Mouse (Mus musculus) stomach, postnatal 0 days (tissue): ENCODE data around the gene Vsx2. TPM values are rescaled to one million over a fixed set of nuclear protein-coding genes. Genes with fewer than 3 reads are reported as not detected.

Source experiments
- ATAC-seq: fragments of 200-750 bp; cut with Nextera tagmentation; 2 replicates; pipeline ENCODE4 v1.8.0; 2017; ENCODE audit not compliant: low FRiP score, low TSS enrichment
- DNase-seq: peaks from one replicate; pipeline ENCODE4 v3.0.0-alpha.2; 2016; ENCODE audit warnings: low spot score
- H3K27ac ChIP-seq: fragments of 300-500 bp; sonication (generic); replicated peaks from 2 replicates; pipeline ENCODE4 v1.5.1; 2014; ENCODE audit warnings: mild to moderate bottlenecking, control low read depth
- H3K27me3 ChIP-seq: fragments of 300-500 bp; sonication (generic); 2 replicates; pipeline ENCODE4 v1.6.1; 2014; ENCODE audit warnings: low read length; ENCODE audit not compliant: control insufficient read depth, insufficient read depth
- H3K36me3 ChIP-seq: fragments of 300-500 bp; sonication (generic); 2 replicates; pipeline ENCODE4 v1.6.1; 2014; ENCODE audit warnings: low read length, mixed read lengths; ENCODE audit not compliant: control insufficient read depth, insufficient read depth
- H3K4me1 ChIP-seq: fragments of 300-500 bp; sonication (generic); replicated peaks from 2 replicates; pipeline ENCODE4 v1.6.1; 2014; ENCODE audit warnings: antibody characterized with exemption; ENCODE audit not compliant: control insufficient read depth, insufficient read depth
- H3K4me2 ChIP-seq: fragments of 300-500 bp; sonication (generic); replicated peaks from 2 replicates; pipeline ENCODE4 v1.6.1; 2014; ENCODE audit warnings: low read depth, mild to moderate bottlenecking, control low read depth, moderate library complexity
- H3K4me3 ChIP-seq: fragments of 300-500 bp; sonication (generic); 2 replicates; pipeline ENCODE4 v1.5.1; 2014; ENCODE audit warnings: low read depth, low read length, control low read depth
- H3K9ac ChIP-seq: fragments of 300-500 bp; sonication (generic); 2 replicates; pipeline ENCODE4 v1.6.1; 2014; ENCODE audit warnings: mild to moderate bottlenecking, low read length, control low read depth, mixed read lengths
- H3K9me3 ChIP-seq: fragments of 300-500 bp; sonication (generic); 2 replicates; pipeline ENCODE4 v1.6.1; 2016; ENCODE audit warnings: low read length; ENCODE audit not compliant: control insufficient read depth
- CTCF ChIP-seq: IDR thresholded peaks from 2 replicates; pipeline ENCODE4 v1.5.1; 2016; ENCODE audit warnings: antibody characterized with exemption, low read depth, mild to moderate bottlenecking, moderate library complexity
- EP300 ChIP-seq: optimal IDR thresholded peaks from 2 replicates; pipeline ENCODE3; 2016; ENCODE audit warnings: antibody characterized with exemption
- WGBS: fragments of 180-500 bp; shearing (Covaris S2); extraction: QIAGEN DNeasy Blood & Tissue Kit; methylation state at CpG from one replicate; pipeline ENCODE4 v1.1.7; 2014; 5-methylcytosine and 5-hydroxymethylcytosine counted together
- polyA plus RNA-seq: library from polyadenylated mRNA; unstranded; fragments of >200 nt; fragmentation: Nextera tagmentation; extraction: Ambion mirVana; gene quantifications from 2 replicates; pipeline ENCODE4 v1.2.1, GENCODE M21; 2015

Vsx2 gene
- polyA plus RNA-seq, 1 experiment from 2014 or later: not detected

- ATAC-seq (no peak), DNase-seq (no peak)
- H3K4me3 ChIP-seq: no peak overlapping the region
- 5% methylated on average over 34 of the region's 34 CpGs for WGBS
- H3K36me3 ChIP-seq: no peaks in the 10 kb centered on the region
- peaks cover 18% of the 10 kb centered on the region for H3K27me3 ChIP-seq
- H3K27ac ChIP-seq: no peak overlapping the region
- no peaks in the 10 kb centered on the region for H3K4me1 ChIP-seq
- H3K9me3 ChIP-seq: no peaks in the 10 kb centered on the region
- no peak overlapping the region for H3K4me2 ChIP-seq
- TF ChIP-seq EP300 (no peak), CTCF (no peak)
- H3K9ac ChIP-seq: no peak overlapping the region
Observed at GRCm38 (mm10) chr12:84570694-84571415, 1.3 kb downstream of the Vsx2 start.

DNA sequence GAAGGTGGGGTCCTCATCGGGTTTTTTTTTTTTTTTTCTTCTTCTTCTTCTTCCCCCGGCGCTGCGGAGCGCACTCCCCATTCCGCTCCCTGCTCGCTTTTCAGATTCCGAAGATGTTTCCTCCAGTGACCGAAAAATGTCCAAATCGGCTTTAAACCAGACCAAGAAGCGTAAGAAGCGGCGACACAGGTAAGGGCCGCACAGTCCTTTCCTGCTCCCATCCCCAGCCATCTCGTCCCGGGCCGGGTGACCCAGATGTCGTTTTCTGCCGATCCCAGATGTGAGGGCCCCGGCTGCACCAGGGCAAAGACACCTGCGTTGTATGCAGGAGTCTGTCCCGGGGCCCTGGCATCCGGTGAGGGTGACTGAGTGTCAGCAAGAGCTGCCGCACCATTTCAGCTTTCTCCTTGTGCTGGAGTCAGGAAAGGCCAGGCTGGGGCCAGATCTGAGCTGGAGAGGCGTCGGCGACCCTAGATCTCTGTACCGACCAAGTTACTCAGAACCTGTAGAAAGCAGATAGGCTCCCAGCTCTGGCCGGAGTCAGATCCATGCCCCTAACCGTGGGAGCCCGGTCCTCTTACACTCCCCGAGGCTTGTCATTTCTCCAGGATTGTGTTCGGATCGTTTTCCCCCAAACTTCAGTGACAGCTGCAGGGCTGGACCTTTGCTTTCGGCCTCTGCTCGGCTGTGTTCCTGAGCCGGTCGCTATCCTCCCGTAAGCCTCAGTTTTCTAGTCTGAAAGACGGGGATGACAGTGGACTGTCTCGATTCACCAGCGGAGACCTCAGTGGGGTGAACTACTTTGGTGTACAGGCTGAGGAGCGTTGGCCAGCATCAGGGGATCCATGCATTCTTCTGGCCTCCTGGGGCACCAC lies 2.1 kb downstream of the Vsx2 start:
- Histone ChIP-seq H3K4me1 (no peaks in the 10 kb centered on the region), H3K9me3 (no peaks in the 10 kb centered on the region), H3K9ac (no peak overlapping the region), H3K27me3 (peaks cover 18% of the 10 kb centered on the region), H3K27ac (no peak overlapping the region), H3K36me3 (no peaks in the 10 kb centered on the region), H3K4me2 (no peak overlapping the region), H3K4me3 (0 out of 2 replicates have a peak overlapping the region, but pooled peaks have one; percentile 0)
- peak; percentile 35 for DNase-seq
- no peak for ATAC-seq
- 2% methylated on average over 43 of the region's 43 CpGs for WGBS
- no peak for TF ChIP-seq CTCF

- no peak for DNase-seq
- TF ChIP-seq CTCF: no peak
- TF ChIP-seq EP300: no peak
- Histone ChIP-seq H3K27ac (no peak overlapping the region), H3K4me2 (no peak overlapping the region), H3K4me1 (no peaks in the 10 kb centered on the region), H3K36me3 (no peaks in the 10 kb centered on the region), H3K27me3 (peaks cover 18% of the 10 kb centered on the region), H3K4me3 (no peak overlapping the region), H3K9ac (no peak overlapping the region), H3K9me3 (no peaks in the 10 kb centered on the region)
- ATAC-seq: no peak
- WGBS: 11% methylated on average over 7 of the region's 7 CpGs
Observed at GRCm38 (mm10) chr12:84572341-84572720, 2.8 kb downstream of the Vsx2 start.

DNA sequence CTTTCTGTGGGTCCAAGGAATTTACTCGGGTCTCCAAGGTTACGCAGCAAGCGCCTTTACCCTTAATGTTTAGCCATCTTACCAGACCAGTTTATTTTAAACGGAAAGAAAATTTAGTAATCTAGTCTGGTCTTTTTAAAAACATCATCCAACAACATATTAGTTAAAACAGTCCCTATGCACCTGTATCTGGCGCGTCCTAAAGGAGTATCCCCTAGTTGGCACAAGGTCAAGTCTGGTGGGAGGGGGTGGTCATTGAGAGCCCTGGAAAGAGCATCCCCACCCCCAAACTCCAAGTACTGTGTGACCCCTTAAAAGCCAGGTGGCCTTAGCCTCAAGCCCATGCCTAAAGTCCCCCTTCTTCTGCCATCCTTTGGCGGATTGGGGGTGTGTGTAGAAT lies 3.5 kb downstream of the Vsx2 start:
- Histone ChIP-seq H3K9ac (no peak overlapping the region), H3K27me3 (peaks cover 18% of the 10 kb centered on the region), H3K4me3 (no peak overlapping the region), H3K9me3 (no peaks in the 10 kb centered on the region), H3K36me3 (no peaks in the 10 kb centered on the region), H3K27ac (no peak overlapping the region), H3K4me1 (no peaks in the 10 kb centered on the region), H3K4me2 (no peak overlapping the region)
- WGBS: 23% methylated on average over 7 of the region's 7 CpGs
- TF ChIP-seq CTCF (no peak), EP300 (no peak)
- ATAC-seq (no peak), DNase-seq (no peak)

DNA sequence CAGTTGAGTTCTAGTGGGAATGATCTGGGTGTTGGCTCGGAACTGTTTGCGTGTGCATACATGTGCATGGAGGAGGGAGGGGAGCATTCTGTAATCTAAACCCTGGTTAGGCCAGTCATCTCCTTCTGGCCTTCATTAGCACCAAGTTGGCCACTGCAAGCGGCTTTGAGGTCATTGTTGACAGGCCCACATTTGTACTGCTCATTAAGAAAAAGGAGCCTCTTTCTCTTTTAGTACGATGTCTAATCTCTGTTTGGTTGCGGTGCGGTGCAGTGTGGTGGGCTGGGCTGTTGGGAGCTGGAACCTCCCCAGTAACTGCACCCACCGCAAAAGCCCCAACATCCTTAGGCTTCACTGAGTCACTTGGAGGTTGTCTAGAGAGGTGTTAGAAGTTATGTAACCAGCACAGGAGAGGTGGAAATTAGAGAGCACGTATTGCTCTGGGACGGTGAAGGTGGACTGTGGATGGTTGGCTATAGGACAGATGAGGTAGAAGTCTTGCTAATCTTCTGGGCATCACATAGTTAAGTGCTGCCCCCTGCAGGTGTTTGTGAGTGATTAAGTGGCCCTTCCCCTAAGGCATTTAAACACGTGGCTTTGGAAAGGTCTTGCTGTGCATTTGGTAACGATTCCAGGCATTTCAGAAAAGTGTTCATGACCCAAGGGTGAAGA lies 8.3 kb downstream of the Vsx2 start:
- DNase-seq (no peak), ATAC-seq (no peak)
- 70% methylated on average over 11 of the region's 11 CpGs for WGBS
- TF ChIP-seq EP300 (no peak), CTCF (peak; percentile 15; the same call in 1 of the 2 replicates)
- no peak overlapping the region for H3K4me3 ChIP-seq
- no peaks in the 10 kb centered on the region for H3K9me3 ChIP-seq
- H3K4me1 ChIP-seq: no peaks in the 10 kb centered on the region
- H3K36me3 ChIP-seq: no peaks in the 10 kb centered on the region
- no peak overlapping the region for H3K4me2 ChIP-seq
- H3K27ac ChIP-seq: no peak overlapping the region
- H3K9ac ChIP-seq: no peak overlapping the region
- H3K27me3 ChIP-seq: peaks cover 7% of the 10 kb centered on the region; the same call in 1 of the 2 replicates
